Mouse (Mus musculus) heart, adult 2 months (tissue): ENCODE data around the gene Egr4. TPM values are rescaled to one million over a fixed set of nuclear protein-coding genes. Genes with fewer than 3 reads are reported as not detected.
A peak's percentile ranks its signal among the peaks of the same experiment; 100 is the strongest.

ENCODE experiments used
- DNase-seq, 2 experiments: peaks; one replicate each; pipeline ENCODE4 v3.0.0; 2021
- H3K27ac ChIP-seq: fragments of 200-600 bp; 2 replicates; pipeline ENCODE4 v1.8.1; 2022
- H3K27me3 ChIP-seq: fragments of 200-500 bp; 2 replicates; pipeline ENCODE4 v1.6.1; 2012; ENCODE audit warnings: mild to moderate bottlenecking, low read length, inconsistent platforms, mixed read lengths; ENCODE audit not compliant: control insufficient read depth, insufficient read depth
- H3K36me3 ChIP-seq: fragments of 200-500 bp; 2 replicates; pipeline ENCODE4 v1.6.1; 2012; ENCODE audit warnings: low read length, inconsistent platforms; ENCODE audit not compliant: control insufficient read depth, insufficient read depth
- H3K4me1 ChIP-seq: fragments of 200-500 bp; 2 replicates; pipeline ENCODE4 v1.6.1; 2011; ENCODE audit warnings: low read length; ENCODE audit not compliant: control insufficient read depth, insufficient read depth
- H3K4me3 ChIP-seq: fragments of 200-600 bp; 2 replicates; pipeline ENCODE4 v1.8.1; 2022
- H3K79me2 ChIP-seq: fragments of 200-500 bp; replicated peaks from 2 replicates; pipeline ENCODE4 v1.6.1; 2012; ENCODE audit warnings: mild to moderate bottlenecking, inconsistent platforms, low read length, moderate library complexity, mixed read lengths; ENCODE audit not compliant: control insufficient read depth, insufficient read depth
- H3K9ac ChIP-seq: fragments of 200-500 bp; 2 replicates; pipeline ENCODE4 v1.6.1; 2012; ENCODE audit warnings: low read depth, mild to moderate bottlenecking, control low read depth, inconsistent platforms, low read length, mixed read lengths
- CTCF ChIP-seq: fragments of 200-600 bp; IDR thresholded peaks from 2 replicates; pipeline ENCODE4 v1.8.1; 2022; ENCODE audit warnings: antibody characterized with exemption, mild to moderate bottlenecking, moderate library complexity
- EP300 ChIP-seq: fragments of 200-500 bp; IDR thresholded peaks from 2 replicates; pipeline ENCODE4 v1.6.1; 2011; ENCODE audit warnings: low read depth, low read length, control low read depth; ENCODE audit not compliant: insufficient read depth
- POLR2A ChIP-seq: fragments of 200-500 bp; IDR thresholded peaks from 2 replicates; pipeline ENCODE4 v1.6.1; 2011; ENCODE audit warnings: mild to moderate bottlenecking, low read depth, low read length, control low read depth; ENCODE audit not compliant: insufficient read depth
- WGBS: fragments of 180-500 bp; shearing (Covaris S2); methylation state at CpG from one replicate; pipeline ENCODE4 v1.1.7; 2018; 5-methylcytosine and 5-hydroxymethylcytosine counted together
- intact Hi-C: fragments of 180-260 bp; cut with DNase I; formaldehyde crosslinking; loops from one replicate; pipeline ENCODE4 v1.15.1; 2025
- polyA plus RNA-seq: library from polyadenylated mRNA; depleted of rRNA; stranded (reverse); fragments of >200 nt; gene quantifications from 2 replicates; pipeline ENCODE4 v1.2.3, GENCODE M21; 2012
- total RNA-seq, 2 experiments: library from RNA; stranded (reverse); gene quantifications; 2 replicates each; pipeline ENCODE4 v1.2.3; 2021

The Egr4 gene
- total and polyA plus RNA-seq, 3 experiments = not detected

GRCm38 (mm10) chr6:85478416-85478815, 35.0 kb downstream of the Egr4 start:
- no peaks in the 10 kb centered on the region for H3K79me2 ChIP-seq
- H3K27me3 ChIP-seq = peaks cover 11% of the 10 kb centered on the region; the same call in 1 of the 2 replicates
- intact Hi-C loops = no loop called here
- no peaks in the 10 kb centered on the region for H3K4me1 ChIP-seq
- no peak for TF ChIP-seq EP300
- TF ChIP-seq CTCF = no peak
- no peak for TF ChIP-seq POLR2A
- no peak for DNase-seq
- no peak overlapping the region for H3K27ac ChIP-seq
- H3K4me3 ChIP-seq = no peak overlapping the region
- WGBS = 33% methylated on average over 14 of the region's 14 CpGs
- no peaks in the 10 kb centered on the region for H3K36me3 ChIP-seq
- H3K9ac ChIP-seq = no peak overlapping the region

GRCm38 (mm10) chr6:85477366-85477917, 35.9 kb downstream of the Egr4 start:
- 39% methylated on average over 10 of the region's 10 CpGs for WGBS
- intact Hi-C loops = no loop called here
- H3K27me3 ChIP-seq = peaks cover 9% of the 10 kb centered on the region; the same call in 1 of the 2 replicates

GRCm38 (mm10) chr6:85475581-85475980, 37.8 kb downstream of the Egr4 start:
- H3K4me3 ChIP-seq = no peak overlapping the region
- H3K27ac ChIP-seq = no peak overlapping the region
- no peaks in the 10 kb centered on the region for H3K36me3 ChIP-seq
- WGBS = 83% methylated on average over 3 of the region's 3 CpGs
- TF ChIP-seq EP300 (no peak), CTCF (no peak), POLR2A (no peak)
- no peak for DNase-seq
- no peaks in the 10 kb centered on the region for H3K79me2 ChIP-seq
- H3K27me3 ChIP-seq = peaks cover 4% of the 10 kb centered on the region; the same call in 1 of the 2 replicates
- intact Hi-C loops = no loop called here
- no peak overlapping the region for H3K9ac ChIP-seq
- no peaks in the 10 kb centered on the region for H3K4me1 ChIP-seq

More at GRCm38 (mm10) chr6:85477366-85477917, 35.9 kb downstream of the Egr4 start:
- Histone ChIP-seq H3K27ac (no peak overlapping the region), H3K4me3 (no peak overlapping the region), H3K36me3 (no peaks in the 10 kb centered on the region), H3K4me1 (no peaks in the 10 kb centered on the region), H3K9ac (no peak overlapping the region), H3K79me2 (no peaks in the 10 kb centered on the region)
- no peak for DNase-seq
- TF ChIP-seq CTCF (peak; percentile 37), POLR2A (no peak)

- no peaks in the 10 kb centered on the region for H3K4me1 ChIP-seq
- intact Hi-C loops = no loop called here
- no peaks in the 10 kb centered on the region for H3K36me3 ChIP-seq
- no peak overlapping the region for H3K9ac ChIP-seq
- TF ChIP-seq POLR2A = no peak
- no peak for TF ChIP-seq EP300
- TF ChIP-seq CTCF = no peak
- H3K4me3 ChIP-seq = no peak overlapping the region
- 60% methylated on average over 5 of the region's 5 CpGs for WGBS
- DNase-seq = no peak
- no peak overlapping the region for H3K27ac ChIP-seq
- H3K27me3 ChIP-seq = peaks cover 2% of the 10 kb centered on the region; the same call in 1 of the 2 replicates
- no peaks in the 10 kb centered on the region for H3K79me2 ChIP-seq
Observed at GRCm38 (mm10) chr6:85472542-85472941, 40.8 kb downstream of the Egr4 start.

GRCm38 (mm10) chr6:85471962-85472361, 41.4 kb downstream of the Egr4 start:
- intact Hi-C loops = no loop called here

GRCm38 (mm10) chr6:85469660-85470430, 43.5 kb downstream of the Egr4 start:
- H3K4me1 ChIP-seq = no peaks in the 10 kb centered on the region
- no peak overlapping the region for H3K4me3 ChIP-seq
- no peak for TF ChIP-seq CTCF
- no peak for TF ChIP-seq POLR2A
- no peak for TF ChIP-seq EP300
- WGBS = 70% methylated on average over 5 of the region's 5 CpGs
- DNase-seq = no peak
- no peaks in the 10 kb centered on the region for H3K27me3 ChIP-seq
- no peaks in the 10 kb centered on the region for H3K36me3 ChIP-seq
- no peak overlapping the region for H3K9ac ChIP-seq
- H3K27ac ChIP-seq = no peak overlapping the region
- no peaks in the 10 kb centered on the region for H3K79me2 ChIP-seq
- intact Hi-C loops = no loop called here

More at GRCm38 (mm10) chr6:85471962-85472361, 41.4 kb downstream of the Egr4 start:
- no peak overlapping the region for H3K4me3 ChIP-seq
- H3K9ac ChIP-seq = no peak overlapping the region
- H3K27ac ChIP-seq = no peak overlapping the region
- no peaks in the 10 kb centered on the region for H3K4me1 ChIP-seq
- no peaks in the 10 kb centered on the region for H3K79me2 ChIP-seq
- no peaks in the 10 kb centered on the region for H3K36me3 ChIP-seq
- 49% methylated on average over 8 of the region's 8 CpGs for WGBS
- no peaks in the 10 kb centered on the region for H3K27me3 ChIP-seq
- no peak for TF ChIP-seq EP300
- TF ChIP-seq POLR2A = no peak
- no peak for TF ChIP-seq CTCF
- DNase-seq = no peak
